Mouse (Mus musculus): Measurements from ENCODE around the gene Atp6v1c2. TPM values are rescaled to one million over a fixed set of nuclear protein-coding genes. Genes with fewer than 3 reads are reported as not detected.

Gene Atp6v1c2
- polyA plus RNA-seq, 1 experiment from 2014 or later, result not detected

DNA sequence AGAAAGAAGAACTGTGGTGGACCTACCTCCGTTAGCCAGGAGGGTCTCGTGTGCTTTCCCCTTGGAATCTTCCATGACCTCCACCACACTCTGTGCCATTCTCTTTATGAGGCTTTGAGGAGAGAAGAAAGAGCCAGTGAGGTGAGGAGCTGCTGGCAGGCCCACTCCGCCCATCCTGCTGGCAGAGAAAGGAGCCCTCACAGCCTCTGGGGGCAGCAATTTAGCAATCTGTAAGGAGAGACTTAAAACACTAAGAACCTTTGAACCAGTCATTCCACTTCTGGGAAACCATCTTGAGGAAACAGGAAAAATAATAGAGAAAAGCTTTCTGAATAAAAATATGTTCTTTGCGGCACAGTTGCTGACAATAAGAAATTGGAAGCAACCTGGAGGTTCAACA lies 20.9 kb downstream of the Atp6v1c2 start:
- Histone ChIP-seq H3K27ac (ENCODE audit: low read length) (no peak overlapping the region), H3K9me3 (replicated peaks; ENCODE audit: control insufficient read depth, low read length) (no peaks in the 10 kb centered on the region), H3K4me1 (ENCODE audit: control insufficient read depth, low read depth, low read length) (no peaks in the 10 kb centered on the region), H3K9ac (ENCODE audit: low read depth, low read length) (no peak overlapping the region), H3K36me3 (ENCODE audit: control insufficient read depth, insufficient read depth) (no peaks in the 10 kb centered on the region), H3K4me3 (ENCODE audit: low read depth, low read length) (no peak overlapping the region), H3K27me3 (ENCODE audit: control insufficient read depth, insufficient read depth, low read depth, low read length) (no peaks in the 10 kb centered on the region), H3K4me2 (ENCODE audit: low read depth, low read length) (no peak overlapping the region)
- WGBS (ENCODE audit: insufficient replicate concordance), result 36% methylated on average over 4 of the region's 4 CpGs
- no peak for ATAC-seq (ENCODE audit: low read depth)

DNA sequence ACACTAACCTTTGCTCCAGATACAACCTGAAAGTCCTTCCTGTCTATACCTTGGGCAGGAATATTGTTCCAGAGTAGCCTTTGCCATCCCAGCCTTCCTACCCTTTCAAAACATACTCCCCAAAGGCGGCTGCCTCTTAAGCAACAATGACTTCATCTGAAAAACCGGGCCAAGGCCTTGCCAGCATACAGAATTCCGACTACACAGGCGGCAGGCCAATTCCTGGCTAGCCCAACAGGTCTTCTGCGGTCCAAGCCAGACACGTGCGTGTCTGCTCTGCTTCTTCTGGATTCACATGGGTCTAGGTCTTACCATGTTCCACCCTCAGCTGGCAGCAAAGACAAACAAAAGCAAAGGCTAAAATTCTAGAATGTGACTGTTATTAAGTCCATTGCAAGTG lies 23.7 kb downstream of the Atp6v1c2 start:
- no peak overlapping the region for H3K27ac ChIP-seq (ENCODE audit: low read length)
- WGBS (ENCODE audit: insufficient replicate concordance), result 69% methylated on average over 7 of the region's 7 CpGs
- no peaks in the 10 kb centered on the region for H3K9me3 ChIP-seq (replicated peaks; ENCODE audit: control insufficient read depth, low read length)

DNA sequence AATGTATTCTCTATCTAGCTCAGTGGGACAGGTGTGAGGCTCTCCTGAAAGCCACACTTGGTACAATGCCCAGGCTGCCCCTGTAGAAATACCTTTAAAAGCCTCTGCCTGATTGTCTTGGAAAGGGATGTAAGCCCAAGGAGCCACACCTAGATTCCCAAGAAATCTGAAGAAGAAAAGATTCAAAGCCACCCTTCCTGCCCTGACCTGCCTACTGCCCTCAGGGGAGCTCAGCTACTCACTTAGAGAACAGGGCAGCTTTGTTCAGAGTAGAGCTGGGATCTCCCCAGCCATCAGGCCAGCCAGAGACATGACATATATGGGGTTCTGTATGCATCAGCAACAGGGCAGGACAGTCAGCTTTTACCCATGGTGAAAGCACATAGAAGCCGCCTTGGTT lies 29.3 kb downstream of the Atp6v1c2 start:
- no peak overlapping the region for H3K27ac ChIP-seq (ENCODE audit: low read length)
- H3K9ac ChIP-seq (ENCODE audit: low read depth, low read length), result no peak overlapping the region
- ATAC-seq (ENCODE audit: low read depth), result no peak
- no peaks in the 10 kb centered on the region for H3K9me3 ChIP-seq (replicated peaks; ENCODE audit: control insufficient read depth, low read length)
- H3K36me3 ChIP-seq (ENCODE audit: control insufficient read depth, insufficient read depth), result no peaks in the 10 kb centered on the region
- no peaks in the 10 kb centered on the region for H3K4me1 ChIP-seq (ENCODE audit: control insufficient read depth, low read depth, low read length)
- 65% methylated on average over 1 of the region's 1 CpGs for WGBS (ENCODE audit: insufficient replicate concordance)
- no peaks in the 10 kb centered on the region for H3K27me3 ChIP-seq (ENCODE audit: control insufficient read depth, insufficient read depth, low read depth, low read length)
- no peak overlapping the region for H3K4me2 ChIP-seq (ENCODE audit: low read depth, low read length)
- no peak overlapping the region for H3K4me3 ChIP-seq (ENCODE audit: low read depth, low read length)

More for the DNA sequence above, 23.7 kb downstream of the Atp6v1c2 start:
- ATAC-seq (ENCODE audit: low read depth), result no peak
- Histone ChIP-seq H3K4me3 (ENCODE audit: low read depth, low read length) (no peak overlapping the region), H3K4me1 (ENCODE audit: control insufficient read depth, low read depth, low read length) (no peaks in the 10 kb centered on the region), H3K4me2 (ENCODE audit: low read depth, low read length) (no peak overlapping the region), H3K36me3 (ENCODE audit: control insufficient read depth, insufficient read depth) (no peaks in the 10 kb centered on the region), H3K9ac (ENCODE audit: low read depth, low read length) (no peak overlapping the region), H3K27me3 (ENCODE audit: control insufficient read depth, insufficient read depth, low read depth, low read length) (no peaks in the 10 kb centered on the region)

DNA sequence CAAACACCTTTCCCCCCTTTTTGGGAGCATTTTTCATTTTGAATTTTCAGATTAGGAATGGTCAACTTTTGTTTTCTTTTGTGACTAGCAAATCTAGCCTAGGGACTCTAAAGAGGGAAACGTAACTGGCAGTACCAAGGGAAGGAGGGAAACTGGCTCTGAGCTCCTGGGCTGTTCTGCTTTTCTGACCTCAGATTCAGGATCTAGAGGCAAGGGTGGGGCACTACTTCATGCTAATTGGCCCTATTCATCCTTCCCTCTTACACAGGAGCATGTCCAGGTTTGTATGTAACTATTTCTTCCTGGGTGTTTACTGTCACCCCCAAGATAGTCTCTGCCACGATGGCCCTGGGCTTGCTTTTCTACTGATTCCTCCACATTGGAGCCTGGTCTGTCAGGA lies 32.3 kb downstream of the Atp6v1c2 start:
- H3K9me3 ChIP-seq (replicated peaks; ENCODE audit: control insufficient read depth, low read length), result no peaks in the 10 kb centered on the region
- no peak for ATAC-seq (ENCODE audit: low read depth)
- H3K36me3 ChIP-seq (ENCODE audit: control insufficient read depth, insufficient read depth), result no peaks in the 10 kb centered on the region
- no peak overlapping the region for H3K4me3 ChIP-seq (ENCODE audit: low read depth, low read length)
- no peaks in the 10 kb centered on the region for H3K4me1 ChIP-seq (ENCODE audit: control insufficient read depth, low read depth, low read length)
- no peak overlapping the region for H3K27ac ChIP-seq (ENCODE audit: low read length)
- no peak overlapping the region for H3K4me2 ChIP-seq (ENCODE audit: low read depth, low read length)
- WGBS (ENCODE audit: insufficient replicate concordance), result 37% methylated on average over 2 of the region's 2 CpGs
- no peaks in the 10 kb centered on the region for H3K27me3 ChIP-seq (ENCODE audit: control insufficient read depth, insufficient read depth, low read depth, low read length)
- H3K9ac ChIP-seq (ENCODE audit: low read depth, low read length), result no peak overlapping the region

DNA sequence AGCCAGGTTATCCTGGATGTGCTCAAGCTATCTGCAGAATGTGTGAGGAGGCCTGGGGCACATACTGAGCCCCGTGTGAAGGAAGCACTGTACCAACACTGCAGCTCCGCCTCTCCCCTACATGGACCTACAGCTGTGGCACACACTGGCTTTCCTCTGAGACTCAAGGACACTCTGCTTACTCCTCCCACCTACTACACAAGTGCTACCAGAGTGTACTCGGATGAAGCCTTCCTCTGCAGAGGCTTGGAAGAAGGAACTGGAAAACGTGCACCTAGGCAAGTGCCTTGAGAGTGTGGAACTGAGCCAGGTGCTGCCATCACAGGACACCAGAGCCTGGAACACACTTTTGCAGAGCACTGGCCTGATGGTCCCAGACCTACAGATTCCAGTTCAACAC lies 38.6 kb downstream of the Atp6v1c2 start:
- H3K9ac ChIP-seq (ENCODE audit: low read depth, low read length), result no peak overlapping the region
- no peaks in the 10 kb centered on the region for H3K9me3 ChIP-seq (replicated peaks; ENCODE audit: control insufficient read depth, low read length)
- H3K27me3 ChIP-seq (ENCODE audit: control insufficient read depth, insufficient read depth, low read depth, low read length), result no peaks in the 10 kb centered on the region
- WGBS (ENCODE audit: insufficient replicate concordance), result 37% methylated on average over 4 of the region's 4 CpGs
- no peak for ATAC-seq (ENCODE audit: low read depth)
- H3K36me3 ChIP-seq (ENCODE audit: control insufficient read depth, insufficient read depth), result no peaks in the 10 kb centered on the region
- no peak overlapping the region for H3K4me3 ChIP-seq (ENCODE audit: low read depth, low read length)
- no peak overlapping the region for H3K4me2 ChIP-seq (ENCODE audit: low read depth, low read length)
- H3K4me1 ChIP-seq (ENCODE audit: control insufficient read depth, low read depth, low read length), result no peaks in the 10 kb centered on the region
- no peak overlapping the region for H3K27ac ChIP-seq (ENCODE audit: low read length)

DNA sequence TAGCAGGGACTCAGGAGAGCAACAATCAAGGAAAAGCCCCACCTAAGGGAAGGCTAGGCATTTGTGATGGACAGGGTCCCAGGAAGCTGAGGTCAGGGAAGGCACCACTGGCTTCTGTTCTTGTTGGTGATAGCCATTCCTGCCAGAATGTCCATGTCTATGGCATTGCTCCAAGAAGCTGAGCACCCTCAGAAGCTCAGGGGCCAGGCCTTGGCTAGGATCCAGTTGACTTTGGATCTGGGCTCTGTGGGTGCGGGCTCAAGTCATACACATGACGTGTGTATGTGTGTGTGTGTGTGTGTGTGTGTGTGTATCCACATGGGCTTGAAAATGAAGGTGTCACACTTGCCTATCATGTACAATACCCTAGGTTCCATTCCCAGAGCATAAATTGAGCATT lies 39.2 kb downstream of the Atp6v1c2 start:
- H3K4me3 ChIP-seq (ENCODE audit: low read depth, low read length), result no peak overlapping the region
- H3K4me1 ChIP-seq (ENCODE audit: control insufficient read depth, low read depth, low read length), result no peaks in the 10 kb centered on the region
- H3K9ac ChIP-seq (ENCODE audit: low read depth, low read length), result no peak overlapping the region
- H3K27me3 ChIP-seq (ENCODE audit: control insufficient read depth, insufficient read depth, low read depth, low read length), result no peaks in the 10 kb centered on the region
- H3K9me3 ChIP-seq (replicated peaks; ENCODE audit: control insufficient read depth, low read length), result no peaks in the 10 kb centered on the region
- peaks cover 4% of the 10 kb centered on the region; the same call in 1 of the 2 replicates for H3K36me3 ChIP-seq (ENCODE audit: control insufficient read depth, insufficient read depth)
- WGBS (ENCODE audit: insufficient replicate concordance), result 44% methylated on average over 2 of the region's 2 CpGs
- ATAC-seq (ENCODE audit: low read depth), result no peak
- no peak overlapping the region for H3K4me2 ChIP-seq (ENCODE audit: low read depth, low read length)
- no peak overlapping the region for H3K27ac ChIP-seq (ENCODE audit: low read length)

DNA sequence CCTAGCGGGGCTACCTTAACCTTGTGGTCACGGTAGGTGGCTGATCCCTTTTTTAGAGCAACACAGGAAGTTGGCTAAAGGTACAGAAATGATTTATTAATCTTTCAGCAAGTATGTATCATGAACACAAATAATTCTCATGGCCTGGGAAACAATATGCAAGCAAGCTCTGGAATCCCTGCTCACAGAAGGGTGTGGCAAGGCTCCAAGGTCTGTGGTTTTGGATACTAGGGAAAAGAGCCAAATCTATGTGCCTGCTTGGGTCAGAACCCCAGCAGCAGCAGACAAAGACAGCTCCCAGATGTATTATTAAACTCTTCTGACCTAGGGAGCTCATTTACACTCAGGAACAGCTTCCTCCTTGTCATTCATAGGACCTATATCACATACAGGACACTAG lies 40.1 kb downstream of the Atp6v1c2 start:
- H3K27ac ChIP-seq (ENCODE audit: low read length), result no peak overlapping the region
- H3K36me3 ChIP-seq (ENCODE audit: control insufficient read depth, insufficient read depth), result peaks cover 9% of the 10 kb centered on the region
- no peak overlapping the region for H3K4me2 ChIP-seq (ENCODE audit: low read depth, low read length)
- H3K9ac ChIP-seq (ENCODE audit: low read depth, low read length), result no peak overlapping the region
- no peaks in the 10 kb centered on the region for H3K27me3 ChIP-seq (ENCODE audit: control insufficient read depth, insufficient read depth, low read depth, low read length)
- H3K4me1 ChIP-seq (ENCODE audit: control insufficient read depth, low read depth, low read length), result no peaks in the 10 kb centered on the region
- H3K4me3 ChIP-seq (ENCODE audit: low read depth, low read length), result no peak overlapping the region
- ATAC-seq (ENCODE audit: low read depth), result no peak
- 57% methylated on average over 2 of the region's 2 CpGs for WGBS (ENCODE audit: insufficient replicate concordance)
- no peaks in the 10 kb centered on the region for H3K9me3 ChIP-seq (replicated peaks; ENCODE audit: control insufficient read depth, low read length)

DNA sequence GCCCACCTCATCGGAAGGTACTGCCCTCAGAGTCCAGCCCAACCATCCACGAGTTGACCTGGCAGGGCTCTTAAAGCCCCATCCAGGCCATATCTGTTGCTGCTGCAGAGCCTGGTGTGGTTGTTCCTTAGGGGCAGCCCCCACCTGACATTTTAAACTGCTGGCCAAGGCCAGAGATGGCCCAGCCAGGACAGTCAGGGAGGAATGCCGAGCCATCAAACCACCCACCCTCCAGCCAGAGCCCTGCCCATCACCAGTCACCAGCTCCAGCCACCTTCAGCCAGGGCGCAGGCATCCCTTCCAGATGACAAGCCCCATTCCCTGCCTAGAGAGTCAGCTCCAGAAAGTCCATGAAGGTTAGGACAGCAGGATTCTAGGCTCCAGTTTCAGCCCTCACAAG lies 40.7 kb downstream of the Atp6v1c2 start:
- WGBS (ENCODE audit: insufficient replicate concordance), result 47% methylated on average over 4 of the region's 4 CpGs
- ATAC-seq (ENCODE audit: low read depth), result no peak

DNA sequence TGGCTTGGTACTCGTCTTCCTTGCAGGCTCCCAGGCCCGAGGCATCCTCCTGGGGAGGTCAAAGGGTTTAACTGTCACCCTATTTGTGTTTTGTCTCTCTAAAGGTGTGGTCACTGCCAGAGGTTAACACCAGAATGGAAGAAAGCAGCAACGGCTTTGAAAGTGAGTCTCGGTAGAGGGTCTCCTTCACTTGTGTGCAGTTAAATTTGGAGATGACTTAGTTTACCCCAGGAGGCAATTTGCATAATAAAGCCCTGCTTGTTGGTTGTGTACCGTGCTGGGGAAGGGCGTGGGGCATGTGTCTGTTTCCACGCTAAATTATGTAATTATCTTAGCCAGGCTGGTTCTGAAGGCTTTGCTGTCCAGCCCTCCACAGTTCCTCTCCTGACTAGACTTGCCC lies 55.3 kb downstream of the Atp6v1c2 start:
- peaks cover 38% of the 10 kb centered on the region for H3K36me3 ChIP-seq (ENCODE audit: control insufficient read depth, insufficient read depth)

More for the DNA sequence above, 40.7 kb downstream of the Atp6v1c2 start:
- Histone ChIP-seq H3K27ac (ENCODE audit: low read length) (no peak overlapping the region), H3K4me3 (ENCODE audit: low read depth, low read length) (no peak overlapping the region), H3K27me3 (ENCODE audit: control insufficient read depth, insufficient read depth, low read depth, low read length) (no peaks in the 10 kb centered on the region), H3K4me1 (ENCODE audit: control insufficient read depth, low read depth, low read length) (no peaks in the 10 kb centered on the region), H3K4me2 (ENCODE audit: low read depth, low read length) (no peak overlapping the region), H3K9ac (ENCODE audit: low read depth, low read length) (no peak overlapping the region), H3K36me3 (ENCODE audit: control insufficient read depth, insufficient read depth) (peaks cover 14% of the 10 kb centered on the region), H3K9me3 (replicated peaks; ENCODE audit: control insufficient read depth, low read length) (no peaks in the 10 kb centered on the region)

More for the DNA sequence above, 55.3 kb downstream of the Atp6v1c2 start:
- H3K9ac ChIP-seq (ENCODE audit: low read depth, low read length), result no peak overlapping the region
- H3K9me3 ChIP-seq (replicated peaks; ENCODE audit: control insufficient read depth, low read length), result no peaks in the 10 kb centered on the region
- no peaks in the 10 kb centered on the region; the same call in 1 of the 2 replicates for H3K4me1 ChIP-seq (ENCODE audit: control insufficient read depth, low read depth, low read length)
- no peak overlapping the region for H3K4me3 ChIP-seq (ENCODE audit: low read depth, low read length)
- no peak overlapping the region for H3K4me2 ChIP-seq (ENCODE audit: low read depth, low read length)
- no peaks in the 10 kb centered on the region for H3K27me3 ChIP-seq (ENCODE audit: control insufficient read depth, insufficient read depth, low read depth, low read length)
- no peak overlapping the region for H3K27ac ChIP-seq (ENCODE audit: low read length)
- 79% methylated on average over 7 of the region's 7 CpGs for WGBS (ENCODE audit: insufficient replicate concordance)
- no peak for ATAC-seq (ENCODE audit: low read depth)

Data from liver, embryonic 16.5 days (tissue).